Mouse (Mus musculus) heart, embryonic 13.5 days (tissue): ENCODE data around the gene Fezf2. TPM values are rescaled to one million over a fixed set of nuclear protein-coding genes. Genes with fewer than 3 reads are reported as not detected.

Experiments used
- ATAC-seq: fragments of 200-750 bp; cut with Nextera tagmentation; 2 replicates; pipeline ENCODE4 v1.8.0; 2017; ENCODE audit warnings: moderate TSS enrichment; ENCODE audit not compliant: insufficient number of reproducible peaks, low FRiP score, low TSS enrichment; ENCODE audit errors: extremely low read depth
- H3K27ac ChIP-seq: fragments of 300-500 bp; sonication (generic); replicated peaks from 2 replicates; pipeline ENCODE4 v1.5.1; 2015; ENCODE audit warnings: moderate library complexity, mild to moderate bottlenecking, inconsistent platforms
- H3K27me3 ChIP-seq: fragments of 300-500 bp; sonication (generic); replicated peaks from 2 replicates; pipeline ENCODE4 v1.6.1; 2015; ENCODE audit warnings: mild to moderate bottlenecking, inconsistent platforms
- H3K36me3 ChIP-seq: fragments of 300-500 bp; sonication (generic); 2 replicates; pipeline ENCODE4 v1.6.1; 2015; ENCODE audit warnings: mild to moderate bottlenecking, inconsistent platforms
- H3K4me1 ChIP-seq: fragments of 300-500 bp; sonication (generic); 2 replicates; pipeline ENCODE4 v1.6.1; 2015; ENCODE audit warnings: inconsistent platforms
- H3K4me2 ChIP-seq: fragments of 300-500 bp; sonication (generic); 2 replicates; pipeline ENCODE4 v1.6.1; 2015; ENCODE audit warnings: inconsistent platforms, mild to moderate bottlenecking, moderate library complexity
- H3K4me3 ChIP-seq: fragments of 300-500 bp; sonication (generic); 2 replicates; pipeline ENCODE4 v1.5.1; 2015; ENCODE audit warnings: moderate library complexity, mild to moderate bottlenecking, inconsistent platforms
- H3K9ac ChIP-seq: fragments of 300-500 bp; sonication (generic); 2 replicates; pipeline ENCODE4 v1.6.1; 2015; ENCODE audit warnings: inconsistent platforms, mild to moderate bottlenecking, moderate library complexity
- H3K9me3 ChIP-seq: fragments of 300-500 bp; sonication (generic); 2 replicates; pipeline ENCODE4 v1.6.1; 2016; ENCODE audit warnings: inconsistent platforms
- WGBS: fragments of 180-500 bp; shearing (Covaris S2); methylation state at CpG from one replicate; pipeline ENCODE4 v1.1.7; 2015; ENCODE audit warnings: mixed read lengths; 5-methylcytosine and 5-hydroxymethylcytosine counted together
- polyA plus RNA-seq: library from polyadenylated mRNA; unstranded; fragments of >200 nt; fragmentation: Nextera tagmentation; extraction: Ambion mirVana; gene quantifications from 2 replicates; pipeline ENCODE4 v1.2.1, GENCODE M21; 2015

Fezf2 gene
- polyA plus RNA-seq, 1 experiment from 2014 or later = 0.07 TPM

DNA sequence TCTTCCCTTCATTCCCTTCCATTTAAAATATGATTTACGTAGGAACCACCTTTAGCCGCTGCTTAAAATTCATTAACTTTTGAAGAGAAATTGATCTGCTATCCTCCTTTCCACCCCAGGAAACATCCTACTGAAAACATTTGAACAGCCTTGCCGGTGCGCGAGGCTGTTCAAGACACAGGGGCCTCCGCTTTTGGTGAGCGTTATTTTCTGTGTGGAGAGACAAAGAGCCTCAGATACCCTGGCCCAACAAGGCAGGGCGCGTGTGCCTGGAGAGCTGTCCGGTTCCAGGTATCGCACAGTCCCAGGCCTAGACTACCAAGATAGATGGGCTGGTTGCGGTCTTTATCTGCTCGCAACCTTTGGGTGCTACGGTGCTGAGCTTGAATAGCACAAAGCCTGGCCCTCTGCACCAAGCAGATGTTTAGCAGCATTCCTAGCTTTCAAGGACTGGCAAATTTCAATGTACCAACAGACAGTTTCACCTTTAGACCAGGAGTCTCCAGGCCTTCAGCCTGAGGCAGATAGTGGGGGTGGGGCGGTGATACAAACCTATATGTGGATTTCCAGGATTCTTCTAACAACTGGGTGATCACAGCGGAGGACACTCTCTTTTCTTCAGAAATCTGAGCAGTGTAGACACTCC lies 2.4 kb upstream of the Fezf2 start:
- Histone ChIP-seq H3K27me3 (peaks cover 96% of the 10 kb centered on the region), H3K4me2 (no peak overlapping the region), H3K9me3 (no peaks in the 10 kb centered on the region), H3K27ac (no peak overlapping the region), H3K4me1 (peaks cover 16% of the 10 kb centered on the region), H3K9ac (no peak overlapping the region), H3K36me3 (no peaks in the 10 kb centered on the region), H3K4me3 (no peak overlapping the region)
- no peak for ATAC-seq
- 7% methylated on average over 16 of the region's 16 CpGs for WGBS

DNA sequence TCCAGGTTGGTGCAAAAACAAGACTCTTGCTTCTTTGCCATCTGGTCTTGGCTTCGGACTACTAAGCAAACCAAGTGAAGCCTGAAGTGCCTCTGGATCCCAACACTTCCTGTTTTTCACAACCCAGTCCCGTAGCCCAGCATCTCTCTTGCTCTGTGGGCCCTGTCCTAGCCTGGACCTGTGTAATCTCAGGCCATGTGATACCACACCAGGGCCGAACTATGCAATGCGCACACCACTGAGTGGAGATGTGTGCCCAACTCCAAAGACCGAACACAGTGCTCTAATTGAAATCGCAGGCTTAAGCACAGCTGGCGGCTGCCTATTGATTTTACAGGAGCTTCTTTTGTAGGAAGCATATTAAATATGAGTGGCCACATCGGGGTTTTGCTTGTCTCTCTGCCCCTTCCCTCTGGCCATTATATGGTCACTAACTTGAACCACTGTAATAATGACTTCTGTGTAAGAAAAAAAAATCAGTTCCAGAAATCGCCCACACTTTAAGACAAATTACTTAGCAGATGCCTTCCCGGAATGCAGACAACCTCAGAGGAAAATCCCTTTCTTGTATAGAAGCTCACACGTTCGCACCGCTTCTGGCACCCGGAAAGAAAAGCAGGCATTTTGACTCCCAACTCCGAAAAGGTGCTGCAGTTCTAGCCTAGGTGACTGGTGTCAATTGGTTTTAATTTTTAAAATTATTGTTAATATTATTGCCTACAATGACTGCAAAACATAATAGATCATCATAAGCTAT lies 1.5 kb upstream of the Fezf2 start:
- Histone ChIP-seq H3K4me3 (no peak overlapping the region), H3K4me1 (peaks cover 25% of the 10 kb centered on the region), H3K27ac (no peak overlapping the region), H3K4me2 (no peak overlapping the region), H3K36me3 (no peaks in the 10 kb centered on the region), H3K9ac (no peak overlapping the region), H3K9me3 (no peaks in the 10 kb centered on the region), H3K27me3 (peaks cover 99% of the 10 kb centered on the region)
- 0 out of 2 replicates have a peak, but pooled peaks have one; percentile 50 for ATAC-seq
- WGBS = 10% methylated on average over 15 of the region's 15 CpGs

DNA sequence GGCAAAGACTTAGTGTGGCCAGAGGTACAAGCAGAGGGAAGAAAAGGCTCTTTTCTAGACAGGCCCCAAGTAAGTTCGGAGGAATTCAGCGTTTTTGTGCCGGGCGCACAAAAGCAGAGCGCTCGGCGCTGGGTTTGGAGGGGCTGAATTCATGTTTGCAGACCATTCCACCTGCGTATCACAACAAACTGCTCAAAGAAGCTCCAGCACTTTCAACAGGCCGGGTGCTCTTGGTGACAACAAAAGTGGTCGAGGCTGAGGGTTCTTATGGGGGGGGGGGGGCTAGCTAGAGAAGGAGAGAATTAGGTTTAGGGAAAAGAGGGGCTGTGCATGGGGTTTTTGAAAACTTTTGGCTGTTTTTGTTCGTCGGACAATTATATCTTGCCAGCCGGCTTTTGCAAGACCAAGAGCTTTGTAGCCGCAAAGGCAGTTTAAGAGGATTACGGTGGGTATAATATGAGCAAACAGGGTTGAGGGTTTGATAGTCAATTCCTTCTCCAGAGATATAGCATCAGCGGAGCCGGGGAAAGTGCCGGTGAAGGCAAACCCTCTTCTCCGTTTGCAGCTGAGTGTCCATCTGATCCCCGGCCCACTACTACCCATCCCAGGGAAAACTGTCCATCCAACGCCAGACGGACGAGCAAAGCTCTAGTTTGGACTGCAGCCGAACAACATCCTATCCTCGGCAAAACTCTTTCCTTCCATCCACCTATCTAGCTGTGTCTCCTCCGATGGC lies 956 bp downstream of the Fezf2 start:
- Histone ChIP-seq H3K27ac (no peak overlapping the region), H3K9ac (no peak overlapping the region), H3K4me3 (peak overlapping the region; percentile 46), H3K36me3 (no peaks in the 10 kb centered on the region), H3K27me3 (peaks cover 100% of the 10 kb centered on the region), H3K9me3 (no peaks in the 10 kb centered on the region), H3K4me2 (peak overlapping the region; percentile 65), H3K4me1 (peaks cover 27% of the 10 kb centered on the region)
- 3% methylated on average over 26 of the region's 26 CpGs for WGBS
- no peak for ATAC-seq

DNA sequence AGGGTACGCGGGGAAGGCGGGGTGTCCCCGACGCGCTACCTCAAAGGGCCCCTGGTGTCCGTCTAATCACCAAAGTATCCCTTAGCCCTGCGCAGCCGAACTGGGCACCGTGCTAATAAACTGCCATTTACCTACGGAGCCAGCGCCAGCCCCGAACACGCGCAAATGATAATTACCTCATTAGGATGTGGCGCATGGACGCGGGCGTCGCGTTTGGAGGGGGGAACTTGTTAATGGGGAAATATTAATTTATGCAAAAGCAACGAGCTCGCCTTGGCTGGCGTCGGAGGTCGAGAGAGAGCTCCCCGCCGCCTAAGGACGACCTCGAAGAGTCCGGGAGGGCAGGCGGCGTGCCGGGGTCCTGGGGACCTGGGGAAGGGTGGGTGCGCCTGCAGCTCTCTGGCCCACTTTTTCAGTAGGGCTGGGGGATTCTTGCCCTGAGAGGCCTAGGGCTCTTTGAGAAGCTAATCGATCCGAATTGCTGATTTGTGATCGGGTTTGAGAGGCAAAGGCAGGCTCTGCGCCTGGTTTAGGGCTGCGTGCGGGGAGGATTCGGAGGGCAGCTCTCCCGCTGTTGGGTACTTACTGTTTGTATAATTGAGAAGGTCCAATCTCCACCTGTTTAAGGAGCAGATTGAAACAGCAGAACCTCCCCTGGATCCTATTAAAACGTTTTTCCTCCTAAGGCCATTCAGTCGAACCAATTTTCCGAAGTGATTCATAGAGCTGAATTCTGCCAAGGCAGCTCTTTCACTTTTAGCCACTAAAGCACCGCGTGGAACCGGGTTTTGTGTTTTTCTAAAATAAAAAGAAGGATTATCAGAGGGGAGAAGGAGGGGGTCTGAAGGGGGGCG lies 1.8 kb downstream of the Fezf2 start:
- no peak for ATAC-seq
- H3K27me3 ChIP-seq = peaks cover 100% of the 10 kb centered on the region
- H3K27ac ChIP-seq = no peak overlapping the region
- WGBS = under 1% methylated on average over 50 of the region's 50 CpGs
- no peaks in the 10 kb centered on the region for H3K9me3 ChIP-seq
- peaks cover 30% of the 10 kb centered on the region for H3K4me1 ChIP-seq
- peak overlapping the region; percentile 46 for H3K4me3 ChIP-seq
- no peaks in the 10 kb centered on the region for H3K36me3 ChIP-seq
- peak overlapping the region; percentile 65 for H3K4me2 ChIP-seq
- H3K9ac ChIP-seq = 0 out of 2 replicates have a peak overlapping the region, but pooled peaks have one; percentile 2

DNA sequence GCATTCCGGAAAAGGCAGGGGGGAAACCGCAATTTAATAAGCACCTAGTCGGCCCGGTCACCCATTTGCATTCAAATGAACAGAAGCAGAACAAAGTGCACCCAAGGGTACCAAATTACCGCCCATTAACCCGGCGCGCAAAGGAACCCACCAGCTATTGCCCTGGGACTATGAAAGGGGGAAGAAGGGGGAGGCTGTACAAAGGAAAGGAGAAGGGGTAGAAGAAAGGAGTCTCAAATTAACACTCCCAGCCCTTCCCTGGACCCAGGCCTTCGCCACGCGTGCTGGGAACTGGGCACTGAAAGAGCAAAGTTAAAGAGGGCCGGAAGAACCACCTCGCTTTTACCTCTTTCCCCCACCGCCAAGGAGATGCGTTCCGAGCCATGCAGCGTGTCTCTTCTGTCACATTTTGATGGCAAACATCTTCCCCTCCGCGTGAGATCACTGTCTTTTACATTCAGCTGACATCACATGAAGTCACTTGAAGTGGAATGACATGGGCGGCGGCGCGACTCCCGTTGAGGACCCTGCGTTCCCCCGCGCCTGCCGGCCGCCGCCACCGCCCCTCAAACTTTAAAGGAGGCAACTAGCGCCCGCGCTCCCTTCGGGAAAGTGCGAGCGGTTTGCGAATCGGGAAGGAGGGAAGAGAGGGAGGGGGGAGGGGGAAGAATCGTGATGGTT lies 2.6 kb downstream of the Fezf2 start:
- H3K27ac ChIP-seq = no peak overlapping the region
- WGBS = under 1% methylated on average over 40 of the region's 40 CpGs
- peaks cover 36% of the 10 kb centered on the region for H3K4me1 ChIP-seq
- no peak for ATAC-seq
- H3K27me3 ChIP-seq = peaks cover 100% of the 10 kb centered on the region
- no peaks in the 10 kb centered on the region for H3K9me3 ChIP-seq
- H3K4me2 ChIP-seq = peak overlapping the region; percentile 65
- no peak overlapping the region for H3K9ac ChIP-seq
- peak overlapping the region; percentile 46 for H3K4me3 ChIP-seq
- no peaks in the 10 kb centered on the region for H3K36me3 ChIP-seq

DNA sequence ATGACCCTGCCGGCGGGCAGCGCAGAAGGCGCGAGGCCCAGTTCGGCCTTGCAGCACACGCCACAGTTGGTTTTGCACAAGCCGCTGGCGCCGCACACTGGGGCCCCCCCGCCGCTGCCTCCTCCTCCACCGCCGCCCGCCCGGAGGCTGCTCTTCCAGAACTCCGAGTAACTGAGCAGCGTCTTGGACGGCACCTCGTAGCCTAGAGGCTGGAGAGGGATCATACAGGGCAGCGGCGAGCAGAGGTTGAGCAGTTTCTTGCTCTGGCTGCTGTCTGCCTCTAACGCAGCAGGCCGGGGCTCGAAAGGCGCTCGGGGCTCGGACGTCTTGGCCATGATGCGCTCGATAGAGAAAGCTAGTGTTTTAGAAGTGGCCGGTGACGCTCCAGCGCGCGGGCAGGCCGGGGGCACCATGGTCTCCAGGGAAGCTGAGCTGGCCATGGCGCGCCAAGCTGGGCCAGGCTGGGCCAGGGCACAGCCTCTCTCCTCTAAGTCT lies 3.2 kb downstream of the Fezf2 start:
- Histone ChIP-seq H3K4me3 (peak overlapping the region; percentile 46), H3K4me2 (peak overlapping the region; percentile 65), H3K9ac (no peak overlapping the region), H3K9me3 (no peaks in the 10 kb centered on the region), H3K27me3 (peaks cover 100% of the 10 kb centered on the region), H3K4me1 (peaks cover 40% of the 10 kb centered on the region), H3K27ac (no peak overlapping the region), H3K36me3 (no peaks in the 10 kb centered on the region)
- under 1% methylated on average over 39 of the region's 39 CpGs for WGBS
- no peak for ATAC-seq

DNA sequence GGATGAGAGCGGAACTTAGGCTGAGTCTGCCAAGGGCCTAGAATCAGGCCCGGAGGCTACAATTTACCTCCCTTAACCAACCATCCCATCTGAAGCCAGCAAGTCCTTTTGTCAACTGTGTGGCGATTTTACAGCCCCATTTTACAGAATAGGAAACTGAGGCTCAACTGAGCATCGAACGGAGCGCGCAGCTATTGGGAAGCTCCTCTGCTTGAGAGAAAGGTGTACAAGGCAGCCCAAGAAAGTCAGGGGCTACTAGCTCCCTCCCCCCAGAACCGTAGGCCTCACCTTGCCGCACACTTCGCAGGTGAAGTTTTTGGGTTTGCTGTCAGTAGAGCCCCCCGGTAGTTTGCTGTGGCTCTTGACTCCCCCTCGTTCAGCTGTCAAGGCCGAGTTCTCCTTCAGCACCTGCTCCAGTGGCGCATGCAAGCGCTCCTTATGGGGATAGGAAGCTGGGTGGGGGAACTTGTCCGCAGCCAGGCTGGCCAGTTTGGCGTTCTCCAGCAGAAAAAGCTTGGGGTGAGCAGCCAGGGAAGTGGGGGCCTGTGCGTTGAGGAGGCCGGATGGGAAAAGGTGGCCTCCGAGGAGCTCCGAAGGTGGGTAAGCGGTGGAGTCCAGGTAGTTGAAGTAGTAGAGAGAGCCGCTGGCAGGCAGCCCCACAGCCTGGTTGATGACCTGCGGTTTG lies 3.8 kb downstream of the Fezf2 start:
- Histone ChIP-seq H3K4me1 (peaks cover 40% of the 10 kb centered on the region), H3K4me3 (peak overlapping the region; percentile 46), H3K36me3 (no peaks in the 10 kb centered on the region), H3K4me2 (peak overlapping the region; percentile 65), H3K27me3 (peaks cover 100% of the 10 kb centered on the region), H3K27ac (no peak overlapping the region), H3K9ac (no peak overlapping the region), H3K9me3 (no peaks in the 10 kb centered on the region)
- ATAC-seq = no peak
- WGBS = 3% methylated on average over 24 of the region's 24 CpGs

DNA sequence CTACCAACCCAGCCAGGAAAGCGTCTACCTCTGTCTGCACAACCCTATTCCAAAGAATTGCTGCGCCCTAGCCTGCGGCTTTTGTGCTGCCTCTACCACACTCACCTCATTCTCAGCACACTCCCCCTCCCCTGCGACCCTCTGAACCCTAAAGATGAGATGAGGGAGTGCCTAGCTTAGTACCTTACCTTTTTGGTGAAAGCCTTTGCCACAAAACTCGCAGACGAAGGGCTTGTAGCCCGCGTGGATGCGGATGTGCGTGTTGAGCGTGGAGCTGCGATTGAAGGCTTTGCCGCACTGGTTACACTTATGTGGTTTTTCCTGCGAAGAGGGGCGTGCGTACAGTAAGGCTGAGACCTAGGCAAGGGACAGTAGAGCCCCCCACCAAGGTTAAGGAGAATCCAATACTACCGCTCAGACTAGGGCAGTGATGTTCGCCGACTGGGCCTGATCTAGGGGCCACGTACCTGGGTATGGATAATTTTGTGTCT lies 4.5 kb downstream of the Fezf2 start:
- no peak overlapping the region for H3K27ac ChIP-seq
- H3K27me3 ChIP-seq = peaks cover 100% of the 10 kb centered on the region
- H3K36me3 ChIP-seq = no peaks in the 10 kb centered on the region
- H3K4me1 ChIP-seq = peaks cover 40% of the 10 kb centered on the region
- no peak overlapping the region for H3K9ac ChIP-seq
- 2% methylated on average over 20 of the region's 20 CpGs for WGBS
- H3K4me3 ChIP-seq = no peak overlapping the region
- H3K9me3 ChIP-seq = no peaks in the 10 kb centered on the region
- no peak for ATAC-seq
- no peak overlapping the region for H3K4me2 ChIP-seq

DNA sequence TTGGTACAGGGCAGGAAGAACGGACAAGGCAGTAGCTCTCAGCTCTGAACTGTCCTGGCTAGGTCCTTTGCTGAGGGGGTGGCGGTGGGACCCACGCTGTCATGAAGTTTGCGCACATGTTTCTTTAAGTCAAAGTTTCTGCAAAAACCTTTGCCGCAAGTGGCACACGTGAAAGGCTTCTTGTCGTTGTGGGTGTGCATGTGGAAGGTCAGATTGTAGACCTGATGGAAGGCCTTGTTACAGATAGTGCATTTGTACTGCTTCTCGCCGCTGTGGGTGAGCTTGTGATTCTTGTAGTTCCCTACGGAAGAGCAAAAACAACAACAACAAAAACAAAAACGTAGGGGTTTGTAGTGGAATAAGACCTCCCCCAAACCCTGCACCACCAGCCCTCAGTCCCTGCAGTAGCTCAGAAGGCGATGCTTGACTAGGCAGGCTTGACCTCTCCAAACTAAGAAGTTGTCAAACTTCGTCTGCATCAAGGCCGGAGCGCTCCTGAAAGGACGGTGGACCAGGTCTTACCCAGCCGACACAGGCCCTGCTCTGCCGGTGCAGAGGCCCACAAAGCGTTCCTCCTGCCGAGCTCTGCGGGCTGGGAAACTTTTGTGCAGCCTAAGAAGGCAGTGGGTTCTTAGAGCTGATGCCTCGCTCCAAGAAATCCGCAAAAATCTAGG lies 5.4 kb downstream of the Fezf2 start:
- Histone ChIP-seq H3K4me1 (peaks cover 40% of the 10 kb centered on the region), H3K4me2 (no peak overlapping the region), H3K27me3 (peaks cover 100% of the 10 kb centered on the region), H3K36me3 (no peaks in the 10 kb centered on the region), H3K4me3 (no peak overlapping the region), H3K27ac (no peak overlapping the region), H3K9me3 (no peaks in the 10 kb centered on the region), H3K9ac (no peak overlapping the region)
- ATAC-seq = no peak
- WGBS = 3% methylated on average over 23 of the region's 23 CpGs
